Mouse (Mus musculus) stomach, postnatal 0 days (tissue): Measurements from ENCODE around the gene Snx29. TPM values are rescaled to one million over a fixed set of nuclear protein-coding genes. Genes with fewer than 3 reads are reported as not detected.

Experiments
- ATAC-seq: fragments of 200-750 bp; cut with Nextera tagmentation; 2 replicates; pipeline ENCODE4 v1.8.0; 2017; ENCODE audit not compliant: low FRiP score, low TSS enrichment
- DNase-seq: peaks from one replicate; pipeline ENCODE4 v3.0.0-alpha.2; 2016; ENCODE audit warnings: low spot score
- H3K27ac ChIP-seq: fragments of 300-500 bp; sonication (generic); replicated peaks from 2 replicates; pipeline ENCODE4 v1.5.1; 2014; ENCODE audit warnings: mild to moderate bottlenecking, control low read depth
- H3K27me3 ChIP-seq: fragments of 300-500 bp; sonication (generic); 2 replicates; pipeline ENCODE4 v1.6.1; 2014; ENCODE audit warnings: low read length; ENCODE audit not compliant: control insufficient read depth, insufficient read depth
- H3K36me3 ChIP-seq: fragments of 300-500 bp; sonication (generic); 2 replicates; pipeline ENCODE4 v1.6.1; 2014; ENCODE audit warnings: low read length, mixed read lengths; ENCODE audit not compliant: control insufficient read depth, insufficient read depth
- H3K4me1 ChIP-seq: fragments of 300-500 bp; sonication (generic); replicated peaks from 2 replicates; pipeline ENCODE4 v1.6.1; 2014; ENCODE audit warnings: antibody characterized with exemption; ENCODE audit not compliant: control insufficient read depth, insufficient read depth
- H3K4me2 ChIP-seq: fragments of 300-500 bp; sonication (generic); replicated peaks from 2 replicates; pipeline ENCODE4 v1.6.1; 2014; ENCODE audit warnings: low read depth, mild to moderate bottlenecking, control low read depth, moderate library complexity
- H3K4me3 ChIP-seq: fragments of 300-500 bp; sonication (generic); 2 replicates; pipeline ENCODE4 v1.5.1; 2014; ENCODE audit warnings: low read depth, low read length, control low read depth
- H3K9ac ChIP-seq: fragments of 300-500 bp; sonication (generic); 2 replicates; pipeline ENCODE4 v1.6.1; 2014; ENCODE audit warnings: mild to moderate bottlenecking, low read length, control low read depth, mixed read lengths
- H3K9me3 ChIP-seq: fragments of 300-500 bp; sonication (generic); 2 replicates; pipeline ENCODE4 v1.6.1; 2016; ENCODE audit warnings: low read length; ENCODE audit not compliant: control insufficient read depth
- CTCF ChIP-seq: IDR thresholded peaks from 2 replicates; pipeline ENCODE4 v1.5.1; 2016; ENCODE audit warnings: antibody characterized with exemption, low read depth, mild to moderate bottlenecking, moderate library complexity
- EP300 ChIP-seq: optimal IDR thresholded peaks from 2 replicates; pipeline ENCODE3; 2016; ENCODE audit warnings: antibody characterized with exemption
- WGBS: fragments of 180-500 bp; shearing (Covaris S2); extraction: QIAGEN DNeasy Blood & Tissue Kit; methylation state at CpG from one replicate; pipeline ENCODE4 v1.1.7; 2014; 5-methylcytosine and 5-hydroxymethylcytosine counted together
- polyA plus RNA-seq: library from polyadenylated mRNA; unstranded; fragments of >200 nt; fragmentation: Nextera tagmentation; extraction: Ambion mirVana; gene quantifications from 2 replicates; pipeline ENCODE4 v1.2.1, GENCODE M21; 2015

Gene Snx29
- polyA plus RNA-seq, 1 experiment from 2014 or later = 4.8 TPM

DNA sequence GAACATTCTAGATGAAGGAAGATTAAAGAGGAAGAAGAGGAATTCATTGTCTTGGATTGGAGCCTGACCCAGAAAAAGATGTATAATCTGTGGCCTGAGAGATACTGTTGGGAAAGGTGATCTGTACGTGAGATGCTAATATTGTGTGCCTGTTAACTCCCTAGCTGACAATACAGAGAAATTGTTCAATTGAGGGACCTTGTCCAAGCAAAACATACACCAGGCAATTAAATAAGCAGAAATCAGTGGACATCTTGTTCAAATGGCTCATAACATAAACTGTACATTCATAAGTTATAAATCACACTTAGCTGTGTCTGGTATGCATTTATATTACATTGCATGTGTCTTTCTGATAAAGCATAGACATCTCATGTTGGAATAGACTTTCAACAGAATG lies 451.6 kb downstream of the Snx29 start:
- WGBS = 71% methylated on average over 1 of the region's 1 CpGs
- Histone ChIP-seq H3K36me3 (no peaks in the 10 kb centered on the region), H3K27me3 (no peaks in the 10 kb centered on the region), H3K9ac (no peak overlapping the region), H3K4me1 (no peaks in the 10 kb centered on the region), H3K27ac (no peak overlapping the region), H3K9me3 (no peaks in the 10 kb centered on the region), H3K4me2 (no peak overlapping the region), H3K4me3 (no peak overlapping the region)
- no peak for TF ChIP-seq CTCF
- TF ChIP-seq EP300 = no peak
- no peak for DNase-seq
- no peak for ATAC-seq

DNA sequence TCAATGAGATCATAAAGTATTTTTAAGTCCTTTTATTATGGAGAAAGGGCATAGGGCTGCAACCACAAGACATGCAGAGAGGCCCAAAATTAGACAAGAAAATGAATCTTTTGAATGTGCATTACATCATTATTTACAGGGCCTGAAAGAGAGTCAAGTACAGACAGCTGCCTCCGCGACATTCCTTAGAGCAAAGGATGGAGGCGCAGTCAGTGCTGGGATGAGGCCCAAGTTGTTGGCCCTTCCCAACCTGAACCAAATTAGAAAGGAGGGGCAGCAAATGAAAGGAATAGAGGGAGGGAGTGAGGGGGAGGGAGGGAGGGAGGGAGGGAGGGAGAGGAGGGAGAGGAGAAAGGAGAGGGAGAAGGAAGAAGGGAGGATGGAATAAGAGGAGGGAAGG lies 453.8 kb downstream of the Snx29 start:
- Histone ChIP-seq H3K4me2 (no peak overlapping the region), H3K9me3 (no peaks in the 10 kb centered on the region), H3K9ac (no peak overlapping the region), H3K4me1 (no peaks in the 10 kb centered on the region), H3K36me3 (no peaks in the 10 kb centered on the region), H3K27me3 (no peaks in the 10 kb centered on the region), H3K4me3 (no peak overlapping the region), H3K27ac (no peak overlapping the region)
- DNase-seq = no peak
- no peak for ATAC-seq
- WGBS = 31% methylated on average over 3 of the region's 3 CpGs
- TF ChIP-seq EP300 (no peak), CTCF (no peak)

DNA sequence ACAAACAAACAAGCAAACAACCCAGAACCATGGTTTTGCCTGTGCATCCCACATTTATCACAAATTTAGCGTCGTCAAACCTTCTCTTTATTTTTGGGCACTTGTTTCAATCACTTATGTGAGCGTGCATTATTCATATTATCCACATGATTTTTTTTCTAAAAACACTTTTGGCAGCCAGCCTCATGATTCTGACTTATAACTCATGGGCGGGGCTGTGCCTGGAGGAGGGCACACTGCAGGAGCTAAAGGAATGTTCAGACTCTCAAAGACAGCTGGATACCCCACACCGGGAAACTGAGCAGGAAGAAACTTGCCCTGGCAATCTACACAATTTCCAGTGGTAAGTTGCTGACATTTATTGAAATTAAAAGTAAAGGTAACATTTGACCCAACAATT lies 455.5 kb downstream of the Snx29 start:
- Histone ChIP-seq H3K9ac (no peak overlapping the region), H3K36me3 (no peaks in the 10 kb centered on the region), H3K27ac (0 out of 2 replicates have a peak overlapping the region, but pooled peaks have one; percentile 71), H3K4me3 (no peak overlapping the region), H3K4me2 (no peak overlapping the region), H3K9me3 (no peaks in the 10 kb centered on the region), H3K27me3 (no peaks in the 10 kb centered on the region), H3K4me1 (no peaks in the 10 kb centered on the region)
- 50% methylated on average over 5 of the region's 5 CpGs for WGBS
- no peak for ATAC-seq
- TF ChIP-seq CTCF (no peak), EP300 (no peak)
- no peak for DNase-seq

DNA sequence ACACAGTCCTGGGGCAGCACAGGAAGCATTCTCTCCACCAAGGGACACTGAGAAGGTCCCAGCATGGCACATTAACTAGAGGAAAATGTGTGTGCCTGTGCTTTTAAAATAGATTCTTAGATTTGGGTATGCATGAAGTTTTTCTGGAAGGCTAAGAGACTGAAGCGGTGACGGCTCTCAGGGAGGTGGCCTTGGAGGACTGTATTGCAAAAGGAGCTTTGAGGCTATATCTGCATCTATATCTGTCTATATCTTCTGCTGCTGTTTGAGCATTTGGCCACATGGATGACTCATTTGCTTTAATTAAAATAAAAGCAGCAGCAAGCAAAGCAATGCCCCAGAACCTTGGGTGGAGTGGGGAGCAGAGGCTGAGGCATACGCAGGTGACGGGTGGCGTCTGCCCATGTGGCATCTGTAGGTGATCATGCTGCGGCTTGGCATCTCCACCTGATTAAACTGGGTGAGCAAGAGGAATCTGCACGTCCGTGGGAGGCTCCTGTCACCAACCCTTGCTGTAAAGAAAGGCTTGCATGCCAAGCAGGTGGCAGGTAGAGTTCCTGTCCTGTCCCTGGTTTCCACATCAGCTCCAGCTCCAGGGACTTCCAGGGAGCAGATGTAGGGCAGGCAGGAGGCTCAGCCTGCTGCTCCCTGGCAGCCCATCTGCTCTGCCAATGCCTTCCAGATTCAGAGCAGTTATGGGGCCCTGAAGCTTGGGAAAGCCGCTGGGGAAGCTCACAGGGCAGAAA lies 456.2 kb downstream of the Snx29 start:
- Histone ChIP-seq H3K27ac (peak overlapping the region; percentile 71), H3K27me3 (no peaks in the 10 kb centered on the region), H3K36me3 (no peaks in the 10 kb centered on the region), H3K9ac (no peak overlapping the region), H3K4me3 (no peak overlapping the region), H3K4me1 (no peaks in the 10 kb centered on the region), H3K9me3 (no peaks in the 10 kb centered on the region), H3K4me2 (no peak overlapping the region)
- no peak for DNase-seq
- ATAC-seq = no peak
- TF ChIP-seq EP300 (no peak), CTCF (no peak)
- WGBS = 67% methylated on average over 9 of the region's 9 CpGs

DNA sequence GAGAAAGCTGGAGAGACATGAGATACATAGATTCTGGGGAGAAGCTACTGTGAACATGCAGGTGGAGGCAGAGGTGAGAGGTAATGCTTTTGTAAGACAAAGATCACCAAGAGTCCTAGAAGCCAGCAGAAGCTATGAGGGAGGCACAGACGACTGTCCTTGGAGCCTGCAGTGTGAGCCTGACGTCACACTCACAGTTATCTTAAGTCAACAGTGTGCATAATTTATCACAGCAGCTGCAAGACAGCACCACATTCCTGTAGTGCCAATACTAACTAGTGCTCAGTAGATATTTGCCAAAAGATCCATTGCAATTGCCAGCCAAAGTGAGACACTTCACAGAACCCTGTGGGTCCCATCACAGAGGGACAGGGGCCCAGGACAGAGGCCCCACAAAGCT lies 459.4 kb downstream of the Snx29 start:
- H3K9me3 ChIP-seq = no peaks in the 10 kb centered on the region
- TF ChIP-seq EP300 = no peak
- no peak for TF ChIP-seq CTCF
- 10% methylated on average over 2 of the region's 2 CpGs for WGBS
- ATAC-seq = peak; percentile 73
- no peak overlapping the region for H3K4me3 ChIP-seq
- DNase-seq = no peak
- no peaks in the 10 kb centered on the region for H3K27me3 ChIP-seq
- no peaks in the 10 kb centered on the region for H3K36me3 ChIP-seq
- H3K4me2 ChIP-seq = no peak overlapping the region
- no peak overlapping the region for H3K9ac ChIP-seq
- no peaks in the 10 kb centered on the region for H3K4me1 ChIP-seq
- no peak overlapping the region for H3K27ac ChIP-seq

DNA sequence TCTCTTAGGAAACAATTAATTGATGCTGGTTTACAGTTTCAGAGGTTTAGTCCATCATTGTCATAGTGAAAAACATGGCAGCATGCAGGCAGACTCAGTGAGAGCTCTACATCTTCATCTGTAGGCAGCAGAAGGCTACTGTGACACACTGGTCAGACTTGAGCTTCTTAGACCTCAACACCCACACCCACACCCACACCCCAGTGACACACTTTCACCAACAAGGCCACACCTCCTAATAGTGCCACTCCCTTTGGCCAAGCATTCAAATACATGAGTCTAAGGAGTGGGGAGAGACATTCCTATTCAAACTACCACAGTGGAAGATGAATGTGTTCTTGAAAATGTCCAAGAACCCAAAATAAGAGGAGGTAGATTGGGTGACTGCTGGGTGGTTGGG lies 460.6 kb downstream of the Snx29 start:
- H3K4me3 ChIP-seq = no peak overlapping the region

More for the DNA sequence above, 460.6 kb downstream of the Snx29 start:
- Histone ChIP-seq H3K4me2 (no peak overlapping the region), H3K27me3 (no peaks in the 10 kb centered on the region), H3K36me3 (no peaks in the 10 kb centered on the region), H3K4me1 (no peaks in the 10 kb centered on the region), H3K27ac (no peak overlapping the region; the same call in 1 of the 2 replicates), H3K9me3 (no peaks in the 10 kb centered on the region), H3K9ac (no peak overlapping the region)
- DNase-seq (peak; percentile 36), ATAC-seq (peak; percentile 87)
- TF ChIP-seq EP300 (no peak), CTCF (no peak)
